Mouse (Mus musculus): ENCODE measurements at regions not wholly inside any gene's neighbourhood (a gene's known extent, or its start where the extent isn't known, plus 50 kb on each side); places are given as distances from the start of the nearest gene placed in this dataset.

DNA sequence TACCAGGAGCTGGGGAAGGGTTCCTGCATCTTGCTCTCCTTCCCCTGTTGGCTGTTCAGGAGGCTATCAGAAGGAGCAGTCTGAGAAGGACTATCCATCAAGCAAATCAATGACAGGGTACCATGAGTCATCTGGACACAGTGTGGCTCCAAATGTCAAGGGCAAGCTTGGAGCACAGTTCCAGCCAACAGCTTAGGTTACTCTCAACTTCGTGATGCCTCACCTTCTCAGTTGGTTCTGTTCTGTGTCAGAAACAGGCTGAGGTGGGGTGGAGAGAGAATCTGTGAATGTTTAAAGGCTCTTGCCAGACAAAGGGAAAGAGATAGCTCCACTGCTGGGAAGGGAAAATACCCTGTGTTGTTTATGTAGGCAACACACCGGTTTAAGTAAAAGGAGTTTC lies 141.9 kb downstream of the Ube2e3 start:
- TF ChIP-seq EP300 (IDR thresholded peaks at IDR 0.05; ENCODE audit: low read depth) (no peak), CTCF (IDR thresholded peaks at IDR 0.05; ENCODE audit: low read depth) (no peak)

Data from liver, postnatal 0 days (tissue).